Mouse (Mus musculus): Measurements from ENCODE around the gene Mier1. TPM values are rescaled to one million over a fixed set of nuclear protein-coding genes. Genes with fewer than 3 reads are reported as not detected.

Gene Mier1
- total RNA-seq (2022), result 10 to 100 TPM; 41.5 to 53.8 (median 48.3) TPM

DNA sequence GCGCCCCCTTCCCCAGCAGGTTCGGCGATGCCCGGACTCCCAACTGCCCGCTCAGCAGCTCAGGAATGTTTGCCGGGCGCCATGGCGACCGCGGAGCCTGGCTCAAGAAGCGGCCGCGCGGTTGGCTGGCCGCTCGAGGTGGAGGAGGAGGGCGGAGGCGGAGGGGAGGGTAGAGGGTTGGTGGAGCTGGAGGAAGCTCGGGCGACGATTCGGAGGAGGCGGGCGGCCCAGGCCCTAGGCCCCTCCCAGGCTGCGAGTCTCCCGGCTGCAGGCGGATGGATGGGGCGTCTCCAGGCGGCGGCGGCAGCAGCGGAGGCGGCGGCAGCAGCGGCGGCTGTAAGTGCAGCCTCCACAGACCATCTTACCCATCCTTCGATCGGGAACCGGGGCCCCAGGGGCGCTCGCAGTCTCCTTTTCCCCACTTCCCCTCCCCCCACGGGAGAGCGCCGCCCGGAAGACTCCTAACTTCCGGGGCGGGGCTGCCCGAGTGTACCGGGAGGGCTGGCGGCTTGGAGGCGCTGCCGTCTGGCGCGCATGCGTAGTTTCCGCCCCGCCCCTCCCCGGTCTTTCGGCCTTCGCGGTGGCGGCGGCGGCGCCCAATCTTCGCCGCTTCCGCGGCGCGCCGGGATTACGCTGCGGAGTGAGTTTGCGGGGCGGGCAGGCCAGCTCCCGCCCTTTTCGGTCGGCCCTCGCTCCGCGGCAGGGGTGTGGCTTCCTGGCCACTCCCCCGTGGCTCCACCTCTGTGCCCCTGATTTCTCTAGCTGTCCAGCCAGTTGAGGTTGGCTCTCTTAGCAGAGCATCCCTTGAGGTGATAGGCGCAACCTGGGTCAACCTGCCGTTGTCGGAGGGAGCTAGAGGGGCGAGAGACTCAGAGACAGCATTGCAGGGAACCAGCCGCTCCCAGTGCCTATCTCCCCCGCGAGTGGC, at the start of gene Mier1, which contains the start of gene Wdr78:
Mier1 (plus strand) TSS at position 207 of the 928 bp plus-strand sequence.
Wdr78 (minus strand) TSS at position 372 of the 928 bp plus-strand sequence.
- DNase-seq (ENCODE audit: low spot score in 2 of 2), result peak; percentile 91 to 94

DNA sequence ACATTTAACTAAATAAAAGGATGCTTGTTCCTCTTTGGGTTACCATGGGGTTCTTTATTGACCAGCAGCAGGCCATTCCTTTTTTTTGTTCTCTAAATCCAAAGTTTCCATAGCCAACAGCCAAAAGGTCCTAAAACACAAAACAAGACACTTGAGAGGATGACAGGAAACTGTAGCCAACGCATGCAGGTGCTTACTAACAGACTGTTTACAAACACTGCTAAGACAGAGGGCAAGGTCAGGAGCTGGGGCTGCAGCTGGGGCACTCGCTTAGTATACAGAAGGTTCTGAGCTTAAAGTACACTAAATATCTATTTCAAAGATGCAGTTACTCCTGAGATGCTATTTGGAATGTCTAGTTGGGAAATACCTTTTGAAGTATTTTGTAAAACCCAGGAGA, 49.8 kb upstream of the Mier1 start:
- DNase-seq (ENCODE audit: low spot score in 2 of 2), result no peak

DNA sequence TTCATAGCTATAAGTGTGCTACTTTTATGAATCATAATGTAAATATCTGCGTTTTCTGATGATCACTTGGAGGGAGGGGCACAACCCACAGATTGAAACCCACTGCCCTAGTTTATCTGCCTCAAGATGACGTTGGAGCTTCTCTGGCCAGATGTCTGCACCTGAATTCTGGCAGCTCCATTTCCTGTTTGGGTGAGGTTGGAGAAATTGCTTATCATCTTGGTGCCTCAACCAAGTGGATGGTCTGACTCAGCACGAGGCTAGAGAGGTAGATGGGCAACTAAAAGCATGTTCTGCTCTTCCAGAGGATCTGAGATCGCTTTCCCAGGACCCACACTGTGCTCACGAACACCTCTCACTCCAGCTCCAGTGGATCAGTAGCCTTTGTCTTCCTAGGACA, 49.2 kb upstream of the Mier1 start:
- no peak for DNase-seq (ENCODE audit: low spot score in 2 of 2)

DNA sequence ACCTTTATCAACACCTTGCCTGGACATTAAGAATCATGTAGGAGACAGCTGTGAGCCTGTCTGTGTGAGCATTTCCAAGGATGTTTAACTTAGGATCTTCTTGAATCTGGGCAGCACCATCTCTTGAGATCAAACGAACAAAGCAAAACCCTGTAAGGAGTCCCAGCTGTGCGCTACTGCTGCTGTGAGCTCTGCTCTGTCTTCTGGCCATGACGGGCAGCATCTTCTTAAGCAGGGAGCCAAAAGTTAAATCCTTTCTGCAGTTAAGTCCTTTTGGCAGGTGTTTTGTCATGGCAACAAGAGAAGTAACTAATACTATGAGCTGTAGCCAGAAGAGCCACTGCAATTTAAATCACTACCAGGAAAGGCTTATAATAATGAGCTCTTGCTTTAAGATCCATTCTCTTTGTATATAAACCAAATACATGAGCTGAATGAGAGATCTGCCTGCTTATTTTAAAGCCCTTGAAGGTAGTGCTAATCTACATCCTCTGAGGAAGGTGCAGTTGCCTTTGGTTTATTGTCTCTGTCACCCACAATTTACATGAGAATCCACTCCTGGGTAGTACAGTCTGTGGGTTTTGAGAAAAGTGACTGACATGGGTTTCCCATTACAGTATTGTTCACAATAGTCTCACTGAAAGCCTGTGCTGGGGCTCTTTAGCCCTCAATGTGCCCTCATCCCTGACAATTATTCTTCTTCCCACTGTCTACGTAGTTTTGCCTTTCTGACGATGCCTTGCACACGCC, 46.1 kb upstream of the Mier1 start:
- no peak for DNase-seq (ENCODE audit: low spot score in 2 of 2)

DNA sequence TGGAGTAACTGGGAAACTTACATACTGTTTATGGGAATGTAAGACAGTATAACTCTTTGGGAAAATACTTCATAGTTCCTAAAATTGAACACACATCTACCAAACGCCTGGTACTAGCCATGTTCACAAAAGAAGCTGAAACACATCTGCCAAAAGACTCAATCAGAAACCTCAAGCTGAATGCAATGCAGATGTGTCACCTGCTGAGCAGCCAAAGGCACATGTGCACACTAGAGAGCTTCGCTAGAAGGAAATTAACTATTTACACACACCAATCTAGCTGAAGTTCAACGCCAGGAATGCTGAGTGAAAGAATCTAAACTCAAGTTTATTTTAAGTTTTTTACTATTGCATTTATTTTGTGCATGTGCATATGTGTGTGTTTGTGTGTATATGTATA, 43.6 kb upstream of the Mier1 start:
- no peak for DNase-seq (ENCODE audit: low spot score in 2 of 2)

DNA sequence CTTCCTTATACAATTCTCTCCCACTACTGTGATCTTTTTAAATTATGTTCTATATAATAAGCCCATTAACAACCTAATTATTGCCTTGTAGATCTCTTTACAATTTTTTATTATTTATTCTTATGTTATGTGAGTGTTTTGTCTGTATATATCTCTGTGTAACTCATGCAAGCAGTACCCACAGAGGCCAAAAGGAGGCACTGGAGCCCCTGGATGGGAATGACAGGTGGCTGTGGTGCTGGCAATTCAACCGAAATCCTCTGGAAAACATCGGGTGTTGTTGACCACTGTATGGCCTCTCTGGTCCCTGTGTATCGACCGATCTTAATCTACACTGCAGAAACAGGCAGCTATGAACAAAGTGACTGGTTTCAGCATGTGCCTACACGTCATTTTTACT, 29.0 kb upstream of the Mier1 start:
- DNase-seq (ENCODE audit: low spot score in 2 of 2), result no peak

DNA sequence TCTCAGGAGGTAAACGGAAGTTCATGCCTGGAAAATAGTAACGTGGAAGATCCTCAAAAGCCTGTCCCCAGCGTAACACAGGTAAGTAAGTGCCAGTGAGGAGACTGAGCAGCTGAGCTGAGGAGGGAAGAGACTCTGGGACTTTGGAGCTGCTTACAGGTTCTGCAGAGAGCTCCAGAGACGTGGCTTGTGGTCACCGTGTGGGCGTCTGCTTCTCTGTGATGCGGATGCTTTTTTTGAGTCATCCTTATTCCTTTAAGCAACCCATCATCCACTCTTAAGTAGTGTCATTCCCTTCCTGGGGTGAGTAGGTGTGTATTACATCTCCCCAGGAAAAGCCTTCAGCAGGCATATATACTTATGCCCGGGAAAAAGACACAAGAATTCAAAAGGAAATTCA, 18.3 kb upstream of the Mier1 start:
- no peak for DNase-seq (ENCODE audit: low spot score in 2 of 2)

DNA sequence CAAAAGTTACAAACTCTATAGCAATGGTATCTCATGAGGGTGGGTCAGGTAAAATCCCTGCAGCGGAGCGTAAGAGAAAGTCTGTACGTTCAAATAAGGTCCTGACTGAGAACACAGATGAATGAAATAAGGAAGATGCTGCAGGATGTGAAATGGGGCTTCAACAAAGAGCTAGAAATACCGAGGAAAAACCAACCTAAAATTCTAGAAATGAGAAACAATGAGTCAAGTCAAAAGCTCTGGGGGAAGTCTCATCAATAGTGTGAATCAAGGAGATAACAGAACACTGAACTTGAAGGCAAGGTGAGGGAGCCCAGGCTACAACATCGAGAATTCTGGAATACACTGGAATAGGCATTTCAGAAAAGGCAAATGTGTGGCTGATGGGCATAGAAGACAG, 15.7 kb upstream of the Mier1 start:
- DNase-seq (ENCODE audit: low spot score in 2 of 2), result no peak

DNA sequence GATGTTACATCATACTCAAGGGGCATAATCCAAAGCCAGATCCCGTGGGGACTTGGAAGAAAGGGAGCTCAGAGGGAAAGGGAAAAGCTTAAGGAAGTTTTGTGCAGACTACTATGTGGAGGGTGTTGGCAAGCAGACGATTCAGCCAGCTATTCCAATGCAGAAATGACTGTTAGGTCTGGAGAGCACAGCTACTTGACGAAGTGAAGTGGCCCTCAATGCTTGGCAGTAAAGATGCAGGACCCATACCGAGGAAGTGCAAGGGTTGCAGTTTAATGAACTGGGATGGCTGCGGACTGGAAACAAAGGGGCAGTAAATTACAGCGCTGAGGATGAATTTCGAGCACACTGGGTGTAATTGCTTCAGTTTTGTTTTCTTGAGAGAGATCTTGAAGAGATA, 1.5 kb upstream of the Mier1 start:
- DNase-seq (ENCODE audit: low spot score in 2 of 2), result no peak

DNA sequence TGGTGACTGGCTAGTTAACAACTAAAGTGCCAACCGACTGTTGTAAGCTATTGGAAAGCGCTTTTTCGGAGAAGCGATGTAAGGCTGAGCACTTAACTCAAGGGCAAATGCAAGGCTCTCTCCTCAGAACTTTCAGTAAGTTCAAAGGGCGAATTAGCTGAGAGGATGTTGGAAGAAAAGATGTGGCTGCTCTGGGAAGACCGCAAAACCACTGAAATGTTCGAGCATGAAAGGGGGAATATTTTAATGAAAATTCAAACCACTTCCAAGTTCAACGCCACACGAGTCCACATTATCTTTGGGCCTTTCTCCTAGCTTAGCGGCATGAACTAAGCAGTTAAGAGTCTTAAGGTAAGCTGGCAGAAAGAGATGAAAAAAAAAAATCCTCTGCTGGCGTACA, 788 bp upstream of the Mier1 start:
- no peak for DNase-seq (ENCODE audit: low spot score in 2 of 2)

DNA sequence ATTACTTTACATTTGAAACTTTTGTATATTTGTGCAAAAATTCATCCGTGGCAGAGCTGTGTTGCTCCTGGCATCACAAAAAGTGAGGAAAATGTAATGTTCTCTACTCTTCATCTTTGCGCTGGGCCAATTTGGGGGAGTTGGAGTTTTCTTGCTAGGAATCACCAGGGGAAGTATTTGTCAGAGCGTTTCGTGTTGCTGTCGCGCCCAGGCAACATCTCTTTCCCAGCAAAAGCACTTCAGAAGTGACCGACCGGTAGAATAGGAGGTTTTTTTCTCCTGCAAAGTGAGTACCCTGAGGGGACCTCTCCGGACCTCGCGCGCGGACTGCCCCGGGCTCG, 4.7 kb downstream of the Mier1 start:
- DNase-seq (ENCODE audit: low spot score in 2 of 2), result peak in 1 of 2 experiments; percentile 21

DNA sequence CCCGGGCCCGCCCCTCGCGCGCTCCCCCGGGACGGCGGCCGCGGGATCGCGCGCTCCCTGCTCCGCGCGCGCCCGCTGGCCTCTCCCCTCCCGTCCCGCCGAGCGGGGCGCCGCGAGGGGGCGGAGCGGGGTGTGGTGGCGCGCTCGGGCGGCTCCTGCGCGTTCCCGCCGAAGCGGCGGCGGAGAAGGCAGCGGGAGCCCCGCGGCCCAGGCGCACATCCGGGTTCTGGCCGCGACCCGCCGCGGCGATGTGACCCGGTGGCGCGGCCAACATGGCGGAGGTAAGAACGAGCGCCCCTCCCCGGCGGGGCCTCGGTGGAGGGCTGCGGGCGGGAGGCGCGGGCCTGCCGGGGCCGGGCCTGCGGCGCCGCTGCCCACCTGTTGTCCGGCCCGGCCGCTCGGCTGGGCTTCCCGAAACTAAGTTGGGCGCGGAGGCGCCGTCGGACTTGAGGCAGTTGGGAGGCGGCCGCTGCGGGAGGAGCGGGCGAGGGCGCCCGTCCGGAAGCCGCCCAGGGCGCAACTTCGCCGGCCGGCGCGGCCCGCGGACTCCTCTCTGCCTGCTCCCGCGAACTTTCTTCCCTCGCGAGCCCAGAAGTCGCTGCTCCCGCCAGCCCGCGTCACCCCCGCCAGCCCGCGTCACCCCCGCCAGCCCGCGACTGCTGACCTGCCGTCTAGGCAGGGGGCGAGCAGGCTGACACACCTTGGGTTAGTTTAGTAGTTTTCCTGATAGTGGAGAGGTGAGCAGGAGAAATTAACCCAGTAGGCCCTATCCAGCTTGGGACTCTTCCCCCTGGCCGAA, 5.2 kb downstream of the Mier1 start:
- peak; percentile 56 to 70 for DNase-seq (ENCODE audit: low spot score in 2 of 2)

DNA sequence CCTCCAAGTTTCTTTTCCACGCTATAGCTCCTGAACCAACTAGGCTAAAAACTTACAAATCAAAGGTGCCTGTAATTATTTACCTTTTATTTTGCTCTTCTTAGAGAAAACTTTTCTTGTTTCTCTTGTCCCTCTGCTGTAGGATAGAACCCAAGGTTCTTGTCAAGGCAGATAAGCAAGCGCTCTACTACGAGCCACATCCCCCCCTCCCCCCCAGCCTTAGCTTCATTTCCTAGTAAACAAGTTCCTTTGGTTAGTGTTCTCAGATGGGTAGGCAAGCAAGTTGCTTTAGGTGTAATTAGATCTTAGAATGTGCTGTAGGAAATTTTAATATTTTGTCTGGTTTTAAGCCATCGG, 5.8 kb downstream of the Mier1 start:
- DNase-seq (ENCODE audit: low spot score in 2 of 2), result no peak

DNA sequence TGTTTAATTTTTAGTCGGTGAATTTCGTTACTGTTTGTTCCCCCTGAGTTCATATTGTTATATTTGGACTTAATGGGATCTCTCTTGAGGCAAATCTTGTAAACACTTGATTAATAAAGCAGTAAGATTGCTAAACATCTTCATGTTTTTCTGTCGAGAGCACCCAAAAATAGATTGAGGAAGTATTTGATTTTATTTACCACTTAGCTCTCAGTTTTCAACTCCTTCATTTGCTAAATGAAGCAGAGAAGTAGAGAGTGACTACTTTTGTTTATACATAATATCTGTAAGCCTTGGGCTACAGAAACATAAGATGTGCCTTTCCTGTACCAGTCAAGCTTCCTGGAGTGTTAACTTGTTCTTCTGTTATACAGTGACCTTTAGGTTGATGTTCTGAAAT, 6.2 kb downstream of the Mier1 start:
- DNase-seq (ENCODE audit: low spot score in 2 of 2), result no peak

DNA sequence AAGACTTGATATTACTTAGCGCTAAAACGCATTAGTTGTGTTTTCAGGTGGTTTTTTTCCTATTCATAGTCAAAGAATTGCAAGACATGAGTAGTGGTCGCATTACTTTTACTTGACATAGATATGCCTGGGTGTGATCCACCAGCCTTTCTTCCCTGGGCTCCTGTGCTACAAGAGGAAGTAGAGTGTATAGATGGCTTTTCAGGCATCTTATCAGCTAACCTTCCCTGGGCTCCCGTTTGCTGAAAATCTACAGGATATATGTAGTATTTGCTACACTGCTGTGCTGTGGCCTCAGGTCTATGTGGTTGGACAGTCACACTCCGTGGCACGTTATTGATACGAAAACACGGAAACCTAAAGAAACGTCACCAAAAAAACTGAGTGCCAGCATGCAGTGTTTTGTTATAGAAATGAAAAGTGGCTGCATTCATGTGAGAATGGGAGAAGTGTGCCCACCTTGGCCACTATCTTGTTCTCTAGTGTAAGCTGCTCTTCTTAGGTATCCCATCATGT, 6.7 kb downstream of the Mier1 start:
- DNase-seq (ENCODE audit: low spot score in 2 of 2), result no peak

DNA sequence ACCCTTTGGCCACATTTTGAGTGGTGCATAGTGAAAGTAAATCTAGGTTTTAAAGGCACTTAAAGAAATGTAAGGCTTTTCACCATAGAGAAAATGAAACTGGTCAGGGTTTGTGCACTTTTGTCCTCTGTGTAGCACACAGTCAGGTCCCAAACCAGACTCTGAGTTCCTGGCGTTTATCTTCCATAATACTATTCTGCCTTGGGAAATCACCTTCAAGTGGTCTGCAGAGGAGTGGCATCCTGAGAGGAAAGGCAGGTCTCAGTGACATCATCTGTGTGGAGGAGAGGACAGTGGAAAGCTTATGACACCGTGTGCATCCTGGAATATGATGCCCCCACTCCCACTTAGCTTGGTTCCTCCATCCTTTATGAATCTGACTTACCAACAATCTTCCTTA, 8.9 kb downstream of the Mier1 start:
- no peak for DNase-seq (ENCODE audit: low spot score in 2 of 2)

DNA sequence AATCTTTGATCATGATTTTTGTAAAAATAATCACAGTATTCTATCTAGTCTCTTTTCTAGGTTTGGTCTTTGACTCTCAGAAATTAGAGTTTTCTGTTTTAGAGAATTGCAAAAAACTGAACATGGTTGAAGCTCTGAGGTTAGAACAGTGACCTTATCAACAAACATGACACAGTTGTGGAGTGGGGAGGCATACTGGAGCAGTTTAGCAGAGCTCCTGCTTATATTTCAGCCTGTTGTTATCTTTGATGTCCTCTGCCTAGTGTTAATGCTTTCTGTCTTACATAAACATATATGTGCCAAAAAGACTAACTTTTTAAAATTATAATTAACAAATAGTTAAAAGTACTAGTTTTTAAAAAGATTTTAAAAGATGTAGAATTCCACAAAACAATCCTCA, 9.4 kb downstream of the Mier1 start:
- DNase-seq (ENCODE audit: low spot score in 2 of 2), result no peak

DNA sequence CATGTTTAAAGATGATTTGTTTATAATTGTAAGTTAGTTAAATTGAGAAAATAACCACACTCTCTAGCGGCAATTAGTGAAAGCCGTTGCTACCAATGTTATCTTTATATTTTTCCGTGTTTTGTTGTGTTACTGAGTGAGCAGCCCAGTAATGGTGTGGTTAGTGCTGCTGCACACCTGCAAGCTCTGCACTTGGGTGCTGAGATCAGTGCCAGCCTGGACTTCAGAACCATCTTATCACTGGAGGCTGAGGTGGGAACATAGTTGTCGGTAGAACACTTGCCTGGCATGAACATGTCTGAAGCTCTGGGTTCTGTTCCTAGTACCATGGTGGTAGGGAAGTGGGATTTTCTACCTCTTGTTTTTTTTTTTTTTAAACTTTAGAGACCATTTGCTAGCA, 12.3 kb downstream of the Mier1 start:
- no peak for DNase-seq (ENCODE audit: low spot score in 2 of 2)

DNA sequence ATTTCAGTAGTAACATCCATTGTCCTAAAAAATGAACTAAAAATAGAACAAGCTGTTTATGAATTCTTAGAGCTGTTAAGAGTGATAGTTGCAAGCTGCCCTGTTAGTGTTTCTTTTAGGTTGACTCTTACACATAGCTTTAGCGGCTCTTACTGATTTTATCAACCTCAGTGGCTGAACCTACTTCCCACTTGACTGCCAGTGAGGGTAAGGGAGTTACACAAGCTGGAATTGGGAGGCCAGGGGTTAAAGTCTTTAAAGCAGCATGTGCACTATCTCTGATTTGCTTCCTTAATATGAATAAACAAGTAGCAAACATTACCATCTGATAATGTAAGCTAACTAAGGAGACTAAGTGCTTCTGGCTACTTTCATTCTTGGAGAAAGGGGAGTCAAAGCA, 22.8 kb downstream of the Mier1 start:
- no peak for DNase-seq (ENCODE audit: low spot score in 2 of 2)

DNA sequence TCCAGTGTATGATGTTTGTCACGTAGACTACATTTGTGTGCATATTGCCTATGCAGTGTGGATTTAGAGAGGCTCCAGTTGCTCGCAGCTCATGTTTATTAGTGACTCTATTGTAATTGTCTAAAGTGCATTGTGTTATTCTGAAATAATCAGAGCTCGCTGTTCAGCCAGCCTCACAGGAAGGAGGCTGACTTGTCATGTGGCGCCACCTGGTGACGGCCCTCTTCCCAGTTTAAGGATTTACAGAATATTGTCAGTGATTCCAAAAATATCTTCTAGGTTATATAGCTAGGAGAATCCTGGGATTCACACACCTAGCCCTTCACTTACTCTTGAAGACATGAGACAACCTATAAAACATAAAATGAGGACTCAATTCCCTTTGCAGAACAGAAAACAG, 32.1 kb downstream of the Mier1 start:
- DNase-seq (ENCODE audit: low spot score in 2 of 2), result peak; percentile 59 to 79

DNA sequence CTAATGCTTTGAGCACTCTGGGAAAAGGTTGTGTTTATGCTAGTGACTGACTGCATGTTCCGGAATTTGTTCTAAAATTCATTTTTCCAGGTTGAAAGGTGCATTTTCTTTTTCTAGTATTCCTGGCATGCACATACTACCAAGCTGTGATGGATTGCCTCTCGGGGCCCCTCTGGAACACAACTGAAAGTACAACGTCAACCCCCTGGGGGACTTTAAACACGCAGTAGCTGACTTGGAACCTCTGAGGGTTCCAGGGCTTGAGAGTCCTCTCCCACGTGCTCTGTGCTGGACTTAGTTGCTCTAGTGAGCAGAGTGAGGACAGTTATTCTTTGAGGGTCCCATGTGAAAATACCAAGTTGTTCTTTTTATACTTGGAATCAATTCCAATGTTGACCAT, 37.8 kb downstream of the Mier1 start:
- no peak for DNase-seq (ENCODE audit: low spot score in 2 of 2)

DNA sequence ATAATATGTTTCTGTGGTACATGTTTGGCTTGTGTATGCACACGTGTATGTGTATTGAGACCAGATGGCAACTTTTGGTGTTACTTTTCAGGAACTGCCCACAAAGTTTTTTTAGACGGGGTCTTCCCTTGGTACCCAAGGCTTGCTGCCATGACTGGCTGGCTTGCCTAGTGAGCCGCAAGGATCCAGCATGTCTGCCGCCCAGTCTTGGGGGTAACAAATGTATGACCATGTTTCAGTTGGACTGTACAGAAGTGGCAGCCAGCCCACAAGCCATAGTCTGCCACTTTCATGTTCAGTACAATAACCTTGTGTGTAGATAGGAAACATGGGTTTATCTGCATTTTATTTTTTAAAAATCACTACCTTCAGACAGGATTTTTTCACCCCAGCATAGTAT, 44.6 kb downstream of the Mier1 start:
- DNase-seq (ENCODE audit: low spot score in 2 of 2), result no peak

Measured in left cerebral cortex, adult 8-10 months (tissue).